Mouse (Mus musculus): Measurements from ENCODE around the gene Btf3l4. TPM values are rescaled to one million over a fixed set of nuclear protein-coding genes. Genes with fewer than 3 reads are reported as not detected.

Btf3l4 gene
- polyA plus RNA-seq (2015; fragmentation: Illumina TruSeq; extraction: RNeasy Lipid Tissue Mini Kit (QIAGEN cat#74804); ENCODE audit: insufficient read depth, low replicate concordance): 136 TPM

DNA sequence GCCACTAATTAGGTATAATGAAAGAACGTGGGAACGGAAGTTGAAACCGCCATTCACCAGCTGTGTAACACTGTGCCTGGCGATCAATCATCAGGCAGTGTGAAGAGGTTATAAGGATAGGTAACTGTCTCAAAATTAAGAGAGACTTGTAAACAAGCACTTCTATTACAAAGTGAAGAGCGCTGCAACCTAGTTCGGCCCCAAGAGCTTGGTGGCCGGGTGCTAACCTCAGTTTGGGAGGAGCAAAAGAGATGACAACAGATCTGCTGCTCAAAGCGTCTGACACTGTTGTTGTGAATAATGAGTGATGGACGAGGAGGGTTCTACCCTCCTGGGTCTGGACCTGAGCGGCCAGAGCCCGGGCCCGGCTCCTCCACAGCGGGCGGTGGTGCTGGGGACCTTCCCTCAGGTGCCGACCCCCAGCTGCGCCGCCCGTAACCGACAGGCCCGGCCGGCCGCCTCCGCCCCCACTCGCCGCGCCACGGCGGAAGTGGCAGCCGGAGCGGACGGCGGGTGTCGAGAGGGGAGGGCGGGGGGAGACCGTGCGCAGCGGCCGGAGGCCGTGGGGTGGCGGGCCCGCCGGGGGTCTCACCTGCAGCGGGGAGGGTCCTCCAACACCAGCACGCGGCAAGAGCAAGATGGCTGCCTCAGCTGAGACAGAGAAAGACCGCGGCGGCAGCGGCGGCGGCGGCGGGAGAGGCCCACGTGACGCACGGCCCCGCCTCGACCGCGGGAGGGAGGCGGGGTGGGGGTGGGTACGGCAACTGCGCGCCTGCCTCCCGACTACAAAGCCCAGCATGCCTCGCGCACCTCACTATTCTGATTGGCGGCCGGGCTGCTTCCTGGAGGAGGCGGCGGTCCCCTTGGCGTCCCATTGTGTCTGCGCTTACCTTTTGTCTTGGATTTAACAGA lies at the start of gene Btf3l4:
Gene Btf3l4 (minus strand): TSS at position 699 of the 912 bp plus-strand sequence.

GRCm38 (mm10) chr4:108878963-108879822 lies 45.8 kb upstream of the Btf3l4 start, which contains the start of gene Rab3b:
Gene Rab3b, plus strand, starts transcription at chr4:108879063.

GRCm38 (mm10) chr4:108848505-108848848 lies 15.1 kb upstream of the Btf3l4 start, which contains the start of gene A730015C16Rik:
Gene A730015C16Rik, minus strand, starts transcription at chr4:108848619.

GRCm38 (mm10) chr4:108847715-108848504 lies 14.5 kb upstream of the Btf3l4 start, which contains the start of gene Kti12:
Gene Kti12, plus strand, starts transcription at chr4:108847785.

DNA sequence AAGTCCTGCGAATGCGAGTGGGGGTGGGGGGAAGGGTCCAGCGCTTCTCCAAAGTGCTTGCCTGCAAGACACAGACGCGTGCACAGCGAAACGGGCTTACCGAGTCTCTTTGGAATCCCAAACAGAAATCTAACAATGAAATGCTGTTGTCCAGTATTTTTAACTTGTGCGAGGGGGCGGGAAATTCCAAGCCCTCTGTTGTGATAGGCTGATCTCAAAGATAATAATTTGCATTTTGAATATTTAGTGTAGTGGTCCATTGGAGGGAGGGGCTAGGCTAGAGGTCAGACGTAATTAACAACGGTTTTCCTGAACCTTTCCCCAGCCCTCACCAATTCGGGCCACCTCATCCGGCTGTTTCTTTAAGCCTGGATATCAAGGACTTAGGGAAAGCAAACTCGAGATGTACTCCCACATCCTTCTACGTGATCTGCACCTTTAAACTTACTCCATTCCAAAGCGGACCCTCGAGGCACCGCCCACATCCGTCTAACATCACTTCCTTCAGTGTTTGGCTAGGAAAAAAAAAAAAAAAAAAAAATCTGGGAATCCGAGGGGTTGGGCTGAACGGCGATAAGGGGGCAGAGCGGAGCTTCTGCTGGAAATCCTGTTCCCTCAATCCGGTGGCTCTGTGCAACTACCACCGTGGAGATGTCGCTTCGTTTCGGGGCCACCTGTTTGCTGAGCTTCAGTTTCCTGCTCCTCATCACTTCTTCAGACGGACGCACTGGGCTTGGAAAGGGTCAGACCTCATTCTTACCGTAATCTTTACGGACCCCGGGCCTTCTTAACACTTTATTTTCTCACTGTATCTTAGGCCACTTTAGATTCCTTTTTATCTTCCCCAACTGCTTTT lies 929 bp upstream of the Btf3l4 start, which contains the start of gene Txndc12:
Gene Txndc12 (plus strand): TSS at position 487 of the 856 bp plus-strand sequence.

DNA sequence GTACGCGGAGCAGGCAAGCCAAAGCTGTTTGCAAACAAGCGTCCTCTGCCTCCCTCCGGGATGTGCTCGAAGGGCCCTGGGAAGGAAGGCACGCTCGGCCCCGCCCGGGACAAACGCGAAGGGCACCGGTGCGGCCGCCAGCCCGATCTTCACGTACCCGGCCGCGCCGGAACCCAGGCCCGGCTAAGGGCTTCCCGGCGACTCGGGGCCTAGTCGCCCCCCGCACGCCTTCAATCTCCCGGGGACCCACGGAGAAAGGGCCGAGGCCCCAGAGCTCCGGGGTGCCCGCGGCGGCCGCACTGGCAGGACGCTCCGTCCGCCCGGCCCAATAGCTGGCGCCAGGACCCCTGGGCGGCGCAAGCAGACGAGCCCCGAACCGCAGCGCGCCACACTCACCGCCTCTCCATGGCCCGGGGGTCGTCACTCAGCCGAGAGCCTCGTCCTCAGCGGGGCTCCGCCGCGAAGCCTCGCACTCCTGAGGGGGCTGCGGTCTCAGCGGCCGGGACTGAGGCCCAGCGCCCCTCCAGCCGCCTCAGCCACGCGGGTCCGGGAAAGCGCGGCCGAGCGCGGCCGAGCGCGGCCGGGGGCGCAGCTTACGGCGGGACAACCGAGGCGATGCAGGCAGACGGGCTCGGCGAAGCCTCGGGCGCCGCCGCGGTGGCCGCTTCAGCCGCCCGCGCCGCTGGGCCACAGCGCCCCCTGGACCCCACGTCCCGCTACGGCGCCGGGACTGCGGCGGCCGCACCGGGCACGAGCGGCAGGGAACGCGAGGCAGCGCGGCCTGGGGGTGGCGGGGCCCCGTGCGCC lies 53.2 kb downstream of the Btf3l4 start, which contains the start of gene Zfyve9:
Gene Zfyve9 (minus strand): TSS at position 742 of the 807 bp plus-strand sequence.

Other genes starting within 250 kb of the Btf3l4 start
- gene Cc2d1b, start 213.7 kb downstream of the Btf3l4 start, polyA plus RNA-seq (2015; fragmentation: Illumina TruSeq; extraction: RNeasy Lipid Tissue Mini Kit (QIAGEN cat#74804); ENCODE audit: insufficient read depth, low replicate concordance): 73.8 TPM
- gene 3110021N24Rik, start 114.0 kb downstream of the Btf3l4 start, polyA plus RNA-seq (2015; fragmentation: Illumina TruSeq; extraction: RNeasy Lipid Tissue Mini Kit (QIAGEN cat#74804); ENCODE audit: insufficient read depth, low replicate concordance): not detected
- 6.8 TPM for gene Zfyve9, start 52.8 kb downstream of the Btf3l4 start, polyA plus RNA-seq (2015; fragmentation: Illumina TruSeq; extraction: RNeasy Lipid Tissue Mini Kit (QIAGEN cat#74804); ENCODE audit: insufficient read depth, low replicate concordance)
- 39.9 TPM for gene Txndc12, start 987 bp upstream of the Btf3l4 start, polyA plus RNA-seq (2015; fragmentation: Illumina TruSeq; extraction: RNeasy Lipid Tissue Mini Kit (QIAGEN cat#74804); ENCODE audit: insufficient read depth, low replicate concordance)
- 24.8 TPM for gene Kti12, start 14.2 kb upstream of the Btf3l4 start, polyA plus RNA-seq (2015; fragmentation: Illumina TruSeq; extraction: RNeasy Lipid Tissue Mini Kit (QIAGEN cat#74804); ENCODE audit: insufficient read depth, low replicate concordance)
- not detected for gene A730015C16Rik, start 15.0 kb upstream of the Btf3l4 start, polyA plus RNA-seq (2015; fragmentation: Illumina TruSeq; extraction: RNeasy Lipid Tissue Mini Kit (QIAGEN cat#74804); ENCODE audit: insufficient read depth, low replicate concordance)
- 0.17 TPM for gene Rab3b, start 45.4 kb upstream of the Btf3l4 start, polyA plus RNA-seq (2015; fragmentation: Illumina TruSeq; extraction: RNeasy Lipid Tissue Mini Kit (QIAGEN cat#74804); ENCODE audit: insufficient read depth, low replicate concordance)
- 212 TPM for gene Nrd1, start 167.0 kb upstream of the Btf3l4 start, polyA plus RNA-seq (2015; fragmentation: Illumina TruSeq; extraction: RNeasy Lipid Tissue Mini Kit (QIAGEN cat#74804); ENCODE audit: insufficient read depth, low replicate concordance)

All from spleen, adult 10 weeks (tissue).